28 mouse cellular contexts compared by ENCODE assay signal in genomic region chr6:66217543-66217942, GRCm38 (mm10).
DNase-seq lines count a peak whose midpoint lies in the region; ATAC-seq lines count a peak whose summit lies in the region.
"Had no signal": no experiment of that assay in that cellular context is flagged by ENCODE, and none has a peak within 500 bp of the region (broad histone marks: within the 10 kb centered on the region; RNA-seq: fewer than 3 reads in every experiment).

No protein-coding gene starts in this region.

- no peak overlapping the region for H3K27ac ChIP-seq in hindbrain, embryonic 14.5 days
- H3K27ac ChIP-seq in hindbrain, embryonic 12.5 days, result no peak overlapping the region
- no peak overlapping the region for H3K27ac ChIP-seq in midbrain, embryonic 12.5 days (replicated peaks)
- H3K27ac ChIP-seq in midbrain, embryonic 14.5 days (replicated peaks; ENCODE audit: low read depth, low read length), result no peak overlapping the region
- no peak overlapping the region for H3K27ac ChIP-seq in midbrain, embryonic 16.5 days (ENCODE audit: low read length)
- H3K27ac ChIP-seq: forebrain, embryonic 13.5 days; liver, embryonic 13.5 days; macrophage; stomach, postnatal 0 days had no signal

- H3K9ac ChIP-seq in hindbrain, embryonic 14.5 days, result no peak overlapping the region
- no peak overlapping the region for H3K9ac ChIP-seq in hindbrain, embryonic 12.5 days
- no peak overlapping the region for H3K9ac ChIP-seq in midbrain, embryonic 12.5 days (replicated peaks)
- no peak overlapping the region for H3K9ac ChIP-seq in midbrain, embryonic 14.5 days (replicated peaks; ENCODE audit: low read length)
- no peak overlapping the region for H3K9ac ChIP-seq in midbrain, embryonic 16.5 days (ENCODE audit: low read depth, low read length)
- H3K9ac ChIP-seq: forebrain, embryonic 13.5 days; liver, embryonic 13.5 days had no signal

- H3K27me3 ChIP-seq in hindbrain, embryonic 14.5 days (ENCODE audit: control insufficient read depth, insufficient read depth, low read length), result no peaks in the 10 kb centered on the region
- H3K27me3 ChIP-seq in hindbrain, embryonic 12.5 days, result no peaks in the 10 kb centered on the region
- no peaks in the 10 kb centered on the region for H3K27me3 ChIP-seq in midbrain, embryonic 12.5 days
- no peaks in the 10 kb centered on the region for H3K27me3 ChIP-seq in midbrain, embryonic 14.5 days (ENCODE audit: control insufficient read depth, insufficient read depth, low read length)
- no peaks in the 10 kb centered on the region for H3K27me3 ChIP-seq in midbrain, embryonic 16.5 days (ENCODE audit: control insufficient read depth, insufficient read depth, low read depth, low read length)
- H3K27me3 ChIP-seq: forebrain, embryonic 13.5 days; liver, embryonic 13.5 days had no signal

- WGBS in hindbrain, embryonic 14.5 days, result 25% methylated on average over 2 of the region's 2 CpGs
- 25% methylated on average over 2 of the region's 2 CpGs for whole genome bisulfite sequencing in hindbrain, embryonic 12.5 days
- 42% methylated on average over 2 of the region's 2 CpGs for WGBS in midbrain, embryonic 12.5 days
- 22% methylated on average over 2 of the region's 2 CpGs for WGBS in midbrain, embryonic 14.5 days
- WGBS in midbrain, embryonic 16.5 days, result 17% methylated on average over 2 of the region's 2 CpGs

- peak; percentile 23 for DNase-seq in hindbrain, embryonic 14.5 days (ENCODE audit: low spot score)
- no peak for DNase-seq in midbrain, embryonic 14.5 days
- DNase-seq in frontal cortex, postnatal 25 days (ENCODE audit: low spot score in 2 of 2), result no peak
- DNase-seq: adrenal gland, postnatal 14 days; cerebellum, adult 18-20 months; cerebellum, postnatal 10 days; gastrocnemius, postnatal 25 days; heart, adult 18-20 months; kidney, adult 9 months; kidney, postnatal 10 days; layer of hippocampus, postnatal 36 days; left cerebral cortex, postnatal 4 days; liver, embryonic 13.5 days; lung, adult 2 months; lung, postnatal 10 days; right cerebral cortex, adult 18-20 months; thymus, adult 18-20 months; thymus, postnatal 36 days had no signal

- no peak overlapping the region for H3K4me3 ChIP-seq in hindbrain, embryonic 14.5 days (replicated peaks; ENCODE audit: low read length)
- H3K4me3 ChIP-seq in hindbrain, embryonic 12.5 days, result no peak overlapping the region
- no peak overlapping the region for H3K4me3 ChIP-seq in midbrain, embryonic 12.5 days
- H3K4me3 ChIP-seq in midbrain, embryonic 14.5 days (replicated peaks; ENCODE audit: low read depth, low read length), result no peak overlapping the region
- H3K4me3 ChIP-seq in midbrain, embryonic 16.5 days (ENCODE audit: low read depth, low read length), result no peak overlapping the region
- H3K4me3 ChIP-seq: forebrain, embryonic 13.5 days; liver, embryonic 13.5 days had no signal

- H3K9me3 ChIP-seq in hindbrain, embryonic 14.5 days (ENCODE audit: control insufficient read depth, low read length), result no peaks in the 10 kb centered on the region
- H3K9me3 ChIP-seq in hindbrain, embryonic 12.5 days (replicated peaks), result no peaks in the 10 kb centered on the region
- no peaks in the 10 kb centered on the region for H3K9me3 ChIP-seq in midbrain, embryonic 12.5 days
- H3K9me3 ChIP-seq in midbrain, embryonic 14.5 days (ENCODE audit: control insufficient read depth, low read length), result no peaks in the 10 kb centered on the region
- no peaks in the 10 kb centered on the region for H3K9me3 ChIP-seq in midbrain, embryonic 16.5 days (replicated peaks; ENCODE audit: control insufficient read depth, low read length, poor library complexity, severe bottlenecking)
- H3K9me3 ChIP-seq: forebrain, embryonic 13.5 days; liver, embryonic 13.5 days had no signal

- no peaks in the 10 kb centered on the region for H3K4me1 ChIP-seq in hindbrain, embryonic 14.5 days (replicated peaks; ENCODE audit: control insufficient read depth, insufficient read depth, low read length)
- no peaks in the 10 kb centered on the region for H3K4me1 ChIP-seq in hindbrain, embryonic 12.5 days
- no peaks in the 10 kb centered on the region for H3K4me1 ChIP-seq in midbrain, embryonic 12.5 days
- H3K4me1 ChIP-seq in midbrain, embryonic 14.5 days (ENCODE audit: control insufficient read depth, insufficient read depth, low read length), result no peaks in the 10 kb centered on the region
- H3K4me1 ChIP-seq in midbrain, embryonic 16.5 days (ENCODE audit: control insufficient read depth, insufficient read depth, low read length), result no peaks in the 10 kb centered on the region; the same call in 1 of the 2 replicates
- H3K4me1 ChIP-seq: forebrain, embryonic 13.5 days; liver, embryonic 13.5 days had no signal

- H3K4me2 ChIP-seq in hindbrain, embryonic 14.5 days (replicated peaks), result 0 out of 2 replicates have a peak overlapping the region, but pooled peaks have one; percentile 4
- no peak overlapping the region for H3K4me2 ChIP-seq in hindbrain, embryonic 12.5 days (replicated peaks)
- H3K4me2 ChIP-seq in midbrain, embryonic 12.5 days (replicated peaks), result 0 out of 2 replicates have a peak overlapping the region, but pooled peaks have one; percentile 13
- no peak overlapping the region for H3K4me2 ChIP-seq in midbrain, embryonic 14.5 days (ENCODE audit: low read length)
- 0 out of 2 replicates have a peak overlapping the region, but pooled peaks have one; percentile 6 for H3K4me2 ChIP-seq in midbrain, embryonic 16.5 days (ENCODE audit: low read length)
- H3K4me2 ChIP-seq: forebrain, embryonic 13.5 days; heart, embryonic 11.5 days; liver, embryonic 13.5 days had no signal

- ATAC-seq in hindbrain, embryonic 14.5 days (ENCODE audit: low FRiP score), result no peak
- no peak; the same call in 1 of the 2 replicates for ATAC-seq in hindbrain, embryonic 12.5 days (ENCODE audit: low FRiP score)
- peak; percentile 65; the same call in 1 of the 2 replicates for ATAC-seq in midbrain, embryonic 12.5 days (ENCODE audit: low FRiP score, low read depth)
- ATAC-seq in midbrain, embryonic 14.5 days (ENCODE audit: low FRiP score, low TSS enrichment), result no peak
- ATAC-seq in hematopoietic stem cell, adult 5-6 weeks (replicated peaks in 1 of 2; ENCODE audit: insufficient read depth in 1 of 2, low FRiP score in 2 of 2, low TSS enrichment in 1 of 2, low read depth in 1 of 2, poor library complexity in 2 of 2, severe bottlenecking in 2 of 2), result peak; percentile 84 to 94
- ATAC-seq in midbrain, embryonic 16.5 days, result 0 out of 2 replicates have a peak, but pooled peaks have one; percentile 48
- ATAC-seq: CD4-positive, CD25-positive, alpha-beta regulatory T cell, adult 4 months; forebrain, embryonic 13.5 days; intestine, postnatal 0 days had no signal

- no peaks in the 10 kb centered on the region for H3K36me3 ChIP-seq in hindbrain, embryonic 14.5 days (replicated peaks; ENCODE audit: control insufficient read depth, insufficient read depth)
- no peaks in the 10 kb centered on the region for H3K36me3 ChIP-seq in hindbrain, embryonic 12.5 days
- H3K36me3 ChIP-seq in midbrain, embryonic 12.5 days, result no peaks in the 10 kb centered on the region
- no peaks in the 10 kb centered on the region for H3K36me3 ChIP-seq in midbrain, embryonic 14.5 days (ENCODE audit: control insufficient read depth, insufficient read depth, low read length)
- H3K36me3 ChIP-seq in midbrain, embryonic 16.5 days (ENCODE audit: control insufficient read depth, insufficient read depth, low read length), result no peaks in the 10 kb centered on the region
- H3K36me3 ChIP-seq: liver, embryonic 13.5 days had no signal

Comparison
In these comparisons a context has a peak if more than half of its experiments do, and no peak if none do; other contexts are left out.
1. ATAC-seq: peak in midbrain, embryonic 12.5 days (single experiment), hematopoietic stem cell, adult 5-6 weeks (2 of 2) and midbrain, embryonic 16.5 days (single experiment); none in hindbrain, embryonic 14.5 days (single experiment), hindbrain, embryonic 12.5 days (single experiment) and midbrain, embryonic 14.5 days (single experiment).
2. H3K4me2 ChIP-seq: peak in hindbrain, embryonic 14.5 days (single experiment), midbrain, embryonic 12.5 days (single experiment) and midbrain, embryonic 16.5 days (single experiment); none in hindbrain, embryonic 12.5 days (single experiment) and midbrain, embryonic 14.5 days (single experiment).